In the genomic region with DNA sequence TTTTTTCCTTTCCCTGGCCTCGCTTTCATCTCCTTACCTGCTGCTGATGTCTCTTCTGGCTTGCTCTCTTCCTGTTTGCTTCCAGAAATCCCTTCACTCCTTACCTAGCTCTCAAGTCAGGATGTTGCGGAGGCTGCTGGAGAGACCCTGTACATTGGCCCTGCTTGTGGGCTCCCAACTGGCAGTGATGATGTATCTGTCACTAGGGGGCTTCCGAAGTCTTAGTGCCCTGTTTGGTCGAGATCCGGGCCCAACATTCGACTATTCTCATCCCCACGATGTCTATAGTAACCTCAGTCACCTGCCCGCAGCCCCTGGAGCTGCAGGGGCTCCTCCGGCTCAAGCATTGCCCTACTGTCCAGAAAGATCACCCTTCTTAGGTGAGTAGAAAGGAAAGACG, we compare ENCODE assay signal across 10 mouse cellular contexts. TPM values are rescaled to one million over a fixed set of nuclear protein-coding genes. Genes with fewer than 3 reads are reported as not detected.
A peak's percentile ranks its signal among the peaks of the same experiment; 100 is the strongest.
DNase-seq lines count a peak whose midpoint lies in the region; ATAC-seq and TF ChIP-seq lines count a peak whose summit lies in the region.
"Had no signal": no experiment of that assay in that cellular context is flagged by ENCODE, and none has a peak within 500 bp of the region (broad histone marks: within the 10 kb centered on the region; RNA-seq: fewer than 3 reads in every experiment).

No protein-coding gene starts in this region.

- DNase-seq in kidney, postnatal 10 days, result no peak
- no peak for DNase-seq in brain, embryonic 14.5 days (ENCODE audit: low read depth)
- DNase-seq in embryo, embryonic 10.5 days (ENCODE audit: low spot score), result no peak
- DNase-seq: cerebellum, postnatal 14 days; kidney, adult 18-20 months had no signal

- no peak overlapping the region for H3K27ac ChIP-seq in kidney, embryonic 14.5 days (ENCODE audit: low read depth, low read length)
- no peak overlapping the region for H3K27ac ChIP-seq in midbrain, embryonic 15.5 days

- H3K9me3 ChIP-seq in kidney, embryonic 14.5 days (ENCODE audit: control insufficient read depth, low read length), result no peaks in the 10 kb centered on the region
- no peaks in the 10 kb centered on the region for H3K9me3 ChIP-seq in midbrain, embryonic 15.5 days

- H3K4me2 ChIP-seq in kidney, embryonic 14.5 days (replicated peaks; ENCODE audit: low read depth, low read length), result peak overlapping the region; percentile 91; the same call in 1 of the 2 replicates
- peak overlapping the region; percentile 95 for H3K4me2 ChIP-seq in midbrain, embryonic 15.5 days

- H3K27me3 ChIP-seq in kidney, embryonic 14.5 days (ENCODE audit: control insufficient read depth, insufficient read depth, low read length), result no peaks in the 10 kb centered on the region
- H3K27me3 ChIP-seq in midbrain, embryonic 15.5 days (replicated peaks), result no peaks in the 10 kb centered on the region
- H3K27me3 ChIP-seq: Patski had no signal

- peaks cover 42% of the 10 kb centered on the region for H3K36me3 ChIP-seq in kidney, embryonic 14.5 days (ENCODE audit: control insufficient read depth, insufficient read depth, low read length)
- peaks cover 38% of the 10 kb centered on the region for H3K36me3 ChIP-seq in midbrain, embryonic 15.5 days (replicated peaks)

- no peak for ATAC-seq in kidney, embryonic 14.5 days (ENCODE audit: low FRiP score, low TSS enrichment)
- ATAC-seq in granulocyte monocyte progenitor cell, adult 5-6 weeks (replicated peaks; ENCODE audit: poor library complexity, severe bottlenecking), result 0 out of 2 replicates have a peak, but pooled peaks have one; percentile 12
- ATAC-seq in midbrain, embryonic 15.5 days (replicated peaks), result no peak
- ATAC-seq in activated CD4-positive, CD25-positive, alpha-beta regulatory T cell, adult 4 months, result no peak
- ATAC-seq: Patski had no signal

- no peak overlapping the region; the same call in 1 of the 2 replicates for H3K9ac ChIP-seq in kidney, embryonic 14.5 days (ENCODE audit: low read depth, low read length)
- H3K9ac ChIP-seq in midbrain, embryonic 15.5 days, result no peak overlapping the region

- no peak overlapping the region for H3K4me3 ChIP-seq in kidney, embryonic 14.5 days (ENCODE audit: low read length)
- H3K4me3 ChIP-seq in midbrain, embryonic 15.5 days, result peak overlapping the region; percentile 83; the same call in 1 of the 2 replicates

- peaks cover 9% of the 10 kb centered on the region for H3K4me1 ChIP-seq in kidney, embryonic 14.5 days (ENCODE audit: control insufficient read depth, insufficient read depth, low read length)
- H3K4me1 ChIP-seq in midbrain, embryonic 15.5 days, result peaks cover 28% of the 10 kb centered on the region

- no peak for TF ChIP-seq POLR2A in brain, embryonic 14.5 days (IDR thresholded peaks at IDR 0.05; ENCODE audit: borderline replicate concordance, extremely low read depth, insufficient read depth, insufficient read length, poor library complexity, severe bottlenecking)

- TF ChIP-seq CTCF in brain, embryonic 14.5 days (IDR thresholded peaks at IDR 0.05; ENCODE audit: borderline replicate concordance, extremely low read depth, insufficient read depth, insufficient read length), result 0 out of 2 replicates have a peak, but pooled peaks have one; percentile 1

- WGBS in kidney, embryonic 14.5 days, result 74% methylated on average over 10 of the region's 10 CpGs
- 70% methylated on average over 10 of the region's 10 CpGs for WGBS in midbrain, embryonic 15.5 days

RNA-seq across cellular contexts. Expression of a gene that starts 1.5 kb away (rescaled TPM):
- polyA plus RNA-seq in kidney, embryonic 14.5 days (2014; fragmentation: Nextera tagmentation; extraction: Ambion mirVana), result 69.9 and 79.2 TPM in 2 replicates
- polyA plus RNA-seq in brain, embryonic 14.5 days (2012; rRNA removed), result 101 and 122 TPM in 2 replicates
- 24.7 and 25.6 TPM in 2 replicates for total RNA-seq in granulocyte monocyte progenitor cell, adult 5-6 weeks (2014; fragmentation: Nextera tagmentation)
- total RNA-seq in granulocyte monocyte progenitor cell, adult 5-6 weeks (2017), result 14.7 and 19.0 TPM in 2 replicates
- polyA plus RNA-seq in midbrain, embryonic 15.5 days (2015; fragmentation: Nextera tagmentation; extraction: Ambion mirVana), result 112 and 116 TPM in 2 replicates
- polyA plus RNA-seq in activated CD4-positive, CD25-positive, alpha-beta regulatory T cell, adult 4 months (2017; shearing (Covaris generic)), result 10 to 100 TPM; 33.1 to 35.7 TPM

RNA-seq across cellular contexts. Expression of a gene that starts 9.4 kb away (rescaled TPM):
- 43.7 and 58.1 TPM in 2 replicates for polyA plus RNA-seq in kidney, embryonic 14.5 days (2014; fragmentation: Nextera tagmentation; extraction: Ambion mirVana)
- polyA plus RNA-seq in brain, embryonic 14.5 days (2012; rRNA removed), result 70.7 and 111 TPM in 2 replicates
- 22.5 and 37.6 TPM in 2 replicates for total RNA-seq in granulocyte monocyte progenitor cell, adult 5-6 weeks (2014; fragmentation: Nextera tagmentation)
- 16.8 and 25.3 TPM in 2 replicates for total RNA-seq in granulocyte monocyte progenitor cell, adult 5-6 weeks (2017)
- 48.7 and 56.2 TPM in 2 replicates for polyA plus RNA-seq in midbrain, embryonic 15.5 days (2015; fragmentation: Nextera tagmentation; extraction: Ambion mirVana)
- polyA plus RNA-seq in activated CD4-positive, CD25-positive, alpha-beta regulatory T cell, adult 4 months (2017; shearing (Covaris generic)), result 10 to 100 TPM; 53.6 to 58.0 TPM

RNA-seq across cellular contexts. Expression of a gene that starts 16.2 kb away (rescaled TPM):
- polyA plus RNA-seq in kidney, embryonic 14.5 days (2014; fragmentation: Nextera tagmentation; extraction: Ambion mirVana), result 74.4 and 87.9 TPM in 2 replicates
- 110 and 136 TPM in 2 replicates for polyA plus RNA-seq in brain, embryonic 14.5 days (2012; rRNA removed)
- total RNA-seq in granulocyte monocyte progenitor cell, adult 5-6 weeks (2014; fragmentation: Nextera tagmentation), result 34.7 and 37.6 TPM in 2 replicates
- total RNA-seq in granulocyte monocyte progenitor cell, adult 5-6 weeks (2017), result 20.0 and 22.8 TPM in 2 replicates
- polyA plus RNA-seq in midbrain, embryonic 15.5 days (2015; fragmentation: Nextera tagmentation; extraction: Ambion mirVana), result 119 and 122 TPM in 2 replicates
- 10 to 100 TPM; 11.8 to 19.8 TPM for polyA plus RNA-seq in activated CD4-positive, CD25-positive, alpha-beta regulatory T cell, adult 4 months (2017; shearing (Covaris generic))

RNA-seq across cellular contexts. Expression of a gene that starts 20.4 kb away (rescaled TPM):
- 229 and 293 TPM in 2 replicates for polyA plus RNA-seq in kidney, embryonic 14.5 days (2014; fragmentation: Nextera tagmentation; extraction: Ambion mirVana)
- 130 and 153 TPM in 2 replicates for polyA plus RNA-seq in brain, embryonic 14.5 days (2012; rRNA removed)
- 270 and 271 TPM in 2 replicates for total RNA-seq in granulocyte monocyte progenitor cell, adult 5-6 weeks (2014; fragmentation: Nextera tagmentation)
- 358 and 391 TPM in 2 replicates for total RNA-seq in granulocyte monocyte progenitor cell, adult 5-6 weeks (2017)
- 229 and 238 TPM in 2 replicates for polyA plus RNA-seq in midbrain, embryonic 15.5 days (2015; fragmentation: Nextera tagmentation; extraction: Ambion mirVana)
- 100 to 1,000 TPM; 108 to 141 TPM for polyA plus RNA-seq in activated CD4-positive, CD25-positive, alpha-beta regulatory T cell, adult 4 months (2017; shearing (Covaris generic))

RNA-seq across cellular contexts. Expression of a gene that starts 21.4 kb away (rescaled TPM):
- 4.1 and 6.9 TPM in 2 replicates for polyA plus RNA-seq in kidney, embryonic 14.5 days (2014; fragmentation: Nextera tagmentation; extraction: Ambion mirVana)
- polyA plus RNA-seq in brain, embryonic 14.5 days (2012; rRNA removed), result 4.1 and 4.6 TPM in 2 replicates
- total RNA-seq in granulocyte monocyte progenitor cell, adult 5-6 weeks (2014; fragmentation: Nextera tagmentation), result not detected in 2 replicates
- total RNA-seq in granulocyte monocyte progenitor cell, adult 5-6 weeks (2017), result not detected in 2 replicates
- polyA plus RNA-seq in midbrain, embryonic 15.5 days (2015; fragmentation: Nextera tagmentation; extraction: Ambion mirVana), result 7.0 and 7.1 TPM in 2 replicates
- polyA plus RNA-seq in activated CD4-positive, CD25-positive, alpha-beta regulatory T cell, adult 4 months (2017; shearing (Covaris generic)), result under 1 TPM in 1 of 2 experiments, not detected in 1; 0.09 TPM
